Mouse (Mus musculus): Measurements from ENCODE around the gene Ccdc33.

DNA sequence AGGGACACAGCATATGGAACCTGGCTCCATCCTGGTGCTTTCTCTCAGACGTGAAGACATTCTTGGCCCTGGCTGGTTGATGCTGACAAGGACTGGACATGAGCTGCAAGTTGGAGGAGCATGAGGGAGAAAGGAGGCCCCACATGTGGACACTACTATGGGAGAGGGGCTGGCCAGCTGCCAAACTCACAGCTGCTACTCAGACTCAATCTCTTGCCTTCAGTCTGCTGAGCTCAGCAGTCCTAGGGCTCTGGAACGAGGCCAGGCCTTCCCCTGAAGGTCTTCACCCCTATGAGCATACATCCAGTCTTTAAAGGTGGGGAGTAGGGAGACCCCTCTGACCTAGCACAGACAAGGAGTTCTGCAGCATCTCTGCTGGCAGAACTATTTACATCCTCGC, 36.7 kb upstream of the Ccdc33 start:
- TF ChIP-seq CHD2 (IDR thresholded peaks at IDR 0.05; ENCODE audit: low read depth, low read length) (no peak), HCFC1 (IDR thresholded peaks at IDR 0.05; ENCODE audit: borderline replicate concordance, insufficient read depth, low read length) (no peak), ZNF384 (IDR thresholded peaks at IDR 0.05; ENCODE audit: low read depth, low read length) (no peak)
